Mouse (Mus musculus) erythroblast, embryonic 14.5 days (primary cell): ENCODE results near the gene Mrpl34.

Experiments used
- GATA1 ChIP-seq: IDR thresholded peaks from 2 replicates; pipeline ENCODE4 v1.6.1; 2012; ENCODE audit warnings: low read length, inconsistent platforms, mixed read lengths
- TAL1 ChIP-seq: IDR thresholded peaks from 3 replicates; pipeline ENCODE4 v1.6.1; 2012; ENCODE audit warnings: low read length, inconsistent platforms, mixed read lengths

DNA sequence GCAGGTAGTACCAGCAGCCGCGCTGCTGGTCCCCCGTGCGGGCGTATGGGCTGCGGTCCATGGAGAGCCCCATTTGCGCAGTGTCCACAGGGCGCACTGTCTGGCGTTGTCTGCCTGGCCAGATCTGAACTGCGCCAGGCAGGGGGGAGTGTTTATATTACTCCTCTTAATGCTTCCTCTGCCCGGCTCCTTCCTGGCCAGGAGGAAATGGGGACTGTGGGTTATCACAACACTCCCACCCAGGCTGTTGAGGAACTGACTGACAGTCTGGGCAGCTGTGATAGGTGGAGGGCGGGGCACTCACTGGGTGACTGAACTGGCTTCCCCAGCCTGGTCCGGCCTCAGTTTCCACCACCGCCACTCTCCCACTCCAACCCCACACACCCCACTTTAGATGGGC lies 46.9 kb downstream of the Mrpl34 start, which contains the start of gene Plvap:
- TF ChIP-seq TAL1 (no peak), GATA1 (no peak)
